Mouse (Mus musculus) B cell, adult 62 days (primary cell): ENCODE measurements around the gene Arhgap22. TPM values are rescaled to one million over a fixed set of nuclear protein-coding genes. Genes with fewer than 3 reads are reported as not detected.

Experiments
- total RNA-seq: library from RNA; stranded (reverse); gene quantifications from 4 replicates; pipeline ENCODE4 v1.2.4, GENCODE M21; 2023

Arhgap22 gene
- total RNA-seq: not detected in 4 replicates

DNA sequence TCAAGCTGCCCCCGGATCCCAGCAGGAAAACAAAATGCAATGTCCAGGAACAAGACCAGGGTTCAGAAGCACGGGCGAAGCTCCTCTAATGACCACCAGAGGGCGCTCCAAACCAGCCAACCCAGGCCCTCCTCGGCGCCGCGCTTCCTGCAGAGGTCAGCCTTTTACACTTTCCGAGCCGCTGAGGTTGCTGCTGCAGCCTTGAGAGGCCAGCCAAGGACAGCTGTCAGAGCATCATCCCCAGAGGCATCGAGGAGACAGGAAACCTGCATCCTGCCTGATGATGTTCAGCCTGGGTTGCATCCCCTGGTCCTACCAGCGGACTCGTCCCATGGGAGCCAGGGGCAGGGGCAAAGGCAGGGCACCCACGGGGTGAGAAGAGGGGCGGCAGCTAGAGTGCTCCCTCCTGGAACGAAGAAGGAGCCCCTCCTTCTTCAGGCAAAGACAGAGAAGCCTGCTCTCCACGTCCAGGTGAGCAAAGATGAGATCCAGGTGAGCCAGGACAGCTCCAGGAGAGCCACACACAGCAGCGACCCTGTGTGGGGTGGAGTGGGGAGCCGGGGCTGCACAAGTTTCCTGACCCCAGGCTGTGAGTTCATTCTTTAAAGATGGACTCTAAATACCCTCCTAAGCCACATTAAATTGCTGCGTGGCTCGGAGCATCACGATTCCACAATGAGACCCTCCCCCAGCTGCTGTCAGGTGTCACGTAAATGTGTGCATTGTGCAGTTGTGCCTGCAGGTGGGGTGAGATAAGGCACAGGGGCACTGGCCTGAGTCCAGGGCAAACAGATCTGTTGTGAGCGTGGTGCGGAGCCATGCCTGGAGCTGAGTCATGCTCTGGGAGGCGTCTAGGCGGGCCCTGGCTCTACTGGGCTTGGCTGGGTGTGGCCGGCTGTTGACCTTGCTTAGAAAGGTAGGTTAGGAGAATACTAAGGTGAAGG, at the start of gene Arhgap22:
Gene Arhgap22, plus strand, starts transcription at position 204 of the 944 bp plus-strand sequence.

DNA sequence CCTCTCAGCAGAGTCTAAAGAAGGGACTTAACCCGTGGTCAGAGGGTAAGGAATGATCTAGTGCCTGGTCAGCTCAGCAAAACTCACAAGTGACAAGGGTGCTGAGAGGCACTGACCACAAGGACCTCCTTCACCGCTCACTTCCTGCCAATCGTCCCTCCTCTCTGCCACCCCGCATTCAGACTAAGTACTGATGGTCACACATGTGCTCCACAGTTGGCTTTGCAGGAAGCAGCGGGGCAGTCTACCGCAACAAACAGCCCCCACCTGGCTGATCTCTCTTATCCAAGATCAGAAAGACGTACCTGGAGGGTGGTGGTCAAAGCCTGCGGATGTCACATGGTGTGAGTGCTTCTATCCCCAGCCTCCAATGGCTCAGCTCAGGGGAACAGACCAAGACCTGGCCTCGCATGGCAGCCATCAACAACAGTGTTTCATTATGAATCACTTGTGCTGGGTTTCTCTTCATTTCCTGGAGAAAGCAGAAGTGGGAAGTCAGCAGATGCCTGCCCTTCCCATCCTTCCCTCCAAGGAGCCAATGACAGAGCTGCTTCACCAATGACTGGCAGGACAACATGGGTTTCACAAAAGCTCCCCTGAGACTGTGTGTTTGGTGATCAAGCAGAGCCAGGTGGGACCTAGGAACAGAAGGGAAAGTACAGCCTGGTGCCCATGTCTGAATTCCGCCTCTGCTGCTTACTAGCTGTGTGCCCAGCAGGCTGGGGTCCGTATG, 28.6 kb upstream of the Arhgap22 start, which contains the start of gene Wdfy4:
Gene Wdfy4, minus strand, starts transcription at position 441 of the 733 bp plus-strand sequence.

Other genes with a start within 250 kb of the Arhgap22 start
- not detected in 4 replicates for gene Lrrc18, start 222.6 kb upstream of the Arhgap22 start, total RNA-seq
- 570 to 614 TPM (median 592 TPM) in 4 replicates for gene Wdfy4, start 28.5 kb upstream of the Arhgap22 start, total RNA-seq
- 35.0 to 40.3 TPM (median 36.8 TPM) in 4 replicates for gene Mapk8, start 233.1 kb downstream of the Arhgap22 start, total RNA-seq